1 mouse cellular context compared by ENCODE assay signal in genomic region chr1:90602759-90603560, GRCm38 (mm10).
TF ChIP-seq lines count a peak whose summit lies in the region.

Gene Cops8 (plus strand): TSS chr1:90602981.

TF ChIP-seq in MEL, 35 proteins besides CTCF, POLR2A, EP300 and RAD21 (continued from another document):
- TF ChIP-seq SMC3 (IDR thresholded peaks at IDR 0.05; ENCODE audit: low read depth, low read length) (no peak), SIN3A (IDR thresholded peaks at IDR 0.05; ENCODE audit: low read length) (peak; percentile 95), MEF2A (IDR thresholded peaks at IDR 0.05; ENCODE audit: extremely low read depth, insufficient replicate concordance, low read depth, low read length, poor library complexity, severe bottlenecking) (no peak)
